11 mouse cellular contexts compared by ENCODE assay signal in the genomic region with DNA sequence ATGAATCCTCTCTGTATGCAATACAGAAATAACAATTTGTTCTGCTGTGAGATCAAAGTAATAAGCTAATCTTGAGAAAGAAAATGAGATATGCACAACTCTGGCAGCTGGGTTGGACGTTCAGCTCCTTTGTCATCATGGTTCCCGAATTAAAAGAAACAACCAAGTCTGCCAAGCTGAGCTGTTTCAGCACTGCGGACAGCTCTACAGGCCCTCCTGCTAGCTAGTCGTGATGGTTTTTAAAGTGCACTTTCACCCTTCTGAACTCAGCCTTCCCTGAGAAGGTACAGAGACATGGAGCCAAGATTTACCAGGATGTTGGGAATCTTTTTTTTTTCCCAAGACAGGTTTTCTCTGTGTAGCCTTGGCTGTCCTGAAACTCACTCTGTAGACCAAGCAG. TPM values are rescaled to one million over a fixed set of nuclear protein-coding genes. Genes with fewer than 3 reads are reported as not detected.
DNase-seq lines count a peak whose midpoint lies in the region; ATAC-seq and TF ChIP-seq lines count a peak whose summit lies in the region.
"Had no signal": no experiment of that assay in that cellular context is flagged by ENCODE, and none has a peak within 500 bp of the region (broad histone marks: within the 10 kb centered on the region; RNA-seq: fewer than 3 reads in every experiment).

No protein-coding gene starts in this region.

- TF ChIP-seq POLR2A in thymus, adult 2 months (IDR thresholded peaks at IDR 0.05; ENCODE audit: control insufficient read depth, extremely low read depth, insufficient read depth, low read length, poor library complexity) = no peak

- no peak overlapping the region for H3K9ac ChIP-seq in forebrain, embryonic 11.5 days (ENCODE audit: low read length)
- H3K9ac ChIP-seq in forebrain, embryonic 16.5 days (replicated peaks; ENCODE audit: low read depth, low read length) = no peak overlapping the region
- no peak overlapping the region for H3K9ac ChIP-seq in midbrain, embryonic 14.5 days (replicated peaks; ENCODE audit: low read length)
- no peak overlapping the region for H3K9ac ChIP-seq in midbrain, embryonic 16.5 days (ENCODE audit: low read depth, low read length)
- H3K9ac ChIP-seq: embryonic facial prominence, embryonic 15.5 days; hindbrain, embryonic 15.5 days had no signal

- DNase-seq in forebrain, embryonic 11.5 days (ENCODE audit: low spot score) = peak; percentile 67
- DNase-seq in midbrain, embryonic 14.5 days = peak; percentile 49
- DNase-seq in embryo, embryonic 10.5 days (ENCODE audit: low spot score) = peak; percentile 77
- DNase-seq in thymus, adult 2 months = no peak

- H3K4me1 ChIP-seq in forebrain, embryonic 11.5 days (replicated peaks; ENCODE audit: control insufficient read depth, insufficient read depth, low read length) = no peaks in the 10 kb centered on the region
- H3K4me1 ChIP-seq in forebrain, embryonic 16.5 days (replicated peaks; ENCODE audit: control insufficient read depth, insufficient read depth, low read length) = peaks cover 8% of the 10 kb centered on the region
- H3K4me1 ChIP-seq in midbrain, embryonic 14.5 days (ENCODE audit: control insufficient read depth, insufficient read depth, low read length) = 0 out of 2 replicates have a peak, but pooled peaks cover 4% of the 10 kb centered on the region
- peaks cover 2% of the 10 kb centered on the region; the same call in 1 of the 2 replicates for H3K4me1 ChIP-seq in midbrain, embryonic 16.5 days (ENCODE audit: control insufficient read depth, insufficient read depth, low read length)
- no peaks in the 10 kb centered on the region for H3K4me1 ChIP-seq in thymus, adult 2 months (replicated peaks; ENCODE audit: control insufficient read depth, insufficient read depth, low read length)
- H3K4me1 ChIP-seq: embryonic facial prominence, embryonic 15.5 days had no signal

- H3K4me3 ChIP-seq in forebrain, embryonic 11.5 days (ENCODE audit: low read depth, low read length) = no peak overlapping the region
- no peak overlapping the region for H3K4me3 ChIP-seq in forebrain, embryonic 16.5 days (replicated peaks; ENCODE audit: low read length)
- H3K4me3 ChIP-seq in midbrain, embryonic 14.5 days (replicated peaks; ENCODE audit: low read depth, low read length) = no peak overlapping the region
- no peak overlapping the region for H3K4me3 ChIP-seq in midbrain, embryonic 16.5 days (ENCODE audit: low read depth, low read length)
- no peak overlapping the region for H3K4me3 ChIP-seq in thymus, adult 2 months (ENCODE audit: control insufficient read depth, insufficient read depth, low read length)
- H3K4me3 ChIP-seq: embryonic facial prominence, embryonic 15.5 days; hindbrain, embryonic 15.5 days had no signal

- no peaks in the 10 kb centered on the region for H3K27me3 ChIP-seq in forebrain, embryonic 11.5 days (ENCODE audit: control insufficient read depth, insufficient read depth, low read length)
- no peaks in the 10 kb centered on the region for H3K27me3 ChIP-seq in forebrain, embryonic 16.5 days (replicated peaks; ENCODE audit: control insufficient read depth, insufficient read depth, low read length)
- H3K27me3 ChIP-seq in midbrain, embryonic 14.5 days (ENCODE audit: control insufficient read depth, insufficient read depth, low read length) = no peaks in the 10 kb centered on the region
- peaks cover 2% of the 10 kb centered on the region; the same call in 1 of the 2 replicates for H3K27me3 ChIP-seq in midbrain, embryonic 16.5 days (ENCODE audit: control insufficient read depth, insufficient read depth, low read depth, low read length)
- H3K27me3 ChIP-seq in thymus, adult 2 months (ENCODE audit: control insufficient read depth, insufficient read depth, low read length) = no peaks in the 10 kb centered on the region
- H3K27me3 ChIP-seq: embryonic facial prominence, embryonic 15.5 days; hindbrain, embryonic 15.5 days had no signal

- 17% methylated on average over 4 of the region's 4 CpGs for WGBS in forebrain, embryonic 11.5 days
- 9% methylated on average over 4 of the region's 4 CpGs for WGBS in forebrain, embryonic 16.5 days
- 12% methylated on average over 4 of the region's 4 CpGs for WGBS in midbrain, embryonic 14.5 days
- WGBS in midbrain, embryonic 16.5 days = 10% methylated on average over 4 of the region's 4 CpGs
- 9% methylated on average over 4 of the region's 4 CpGs for WGBS in thymus, adult 2 months

- H3K4me2 ChIP-seq in forebrain, embryonic 11.5 days (ENCODE audit: low read depth, low read length, severe bottlenecking) = no peak overlapping the region
- H3K4me2 ChIP-seq in forebrain, embryonic 16.5 days (ENCODE audit: low read length) = no peak overlapping the region
- no peak overlapping the region for H3K4me2 ChIP-seq in midbrain, embryonic 14.5 days (ENCODE audit: low read length)
- H3K4me2 ChIP-seq in midbrain, embryonic 16.5 days (ENCODE audit: low read length) = no peak overlapping the region
- H3K4me2 ChIP-seq: embryonic facial prominence, embryonic 15.5 days; hindbrain, embryonic 15.5 days had no signal

- no peak for TF ChIP-seq CTCF in thymus, adult 2 months (IDR thresholded peaks at IDR 0.05; ENCODE audit: borderline replicate concordance, control insufficient read depth, extremely low read depth, insufficient read depth, low read length, poor library complexity)

- no peak for ATAC-seq in forebrain, embryonic 11.5 days (replicated peaks; ENCODE audit: low FRiP score)
- ATAC-seq in forebrain, embryonic 16.5 days = no peak
- ATAC-seq in midbrain, embryonic 14.5 days (ENCODE audit: low FRiP score, low TSS enrichment) = no peak
- ATAC-seq in midbrain, embryonic 16.5 days = no peak
- ATAC-seq in megakaryocyte progenitor cell, adult 5-6 weeks (replicated peaks; ENCODE audit: poor library complexity) = peak; percentile 64
- ATAC-seq in erythroblast, adult 5-6 weeks (replicated peaks; ENCODE audit: low FRiP score, poor library complexity, severe bottlenecking) = no peak

- H3K9me3 ChIP-seq in forebrain, embryonic 11.5 days (ENCODE audit: control insufficient read depth, low read length) = no peaks in the 10 kb centered on the region
- H3K9me3 ChIP-seq in forebrain, embryonic 16.5 days (ENCODE audit: control insufficient read depth, low read length) = no peaks in the 10 kb centered on the region
- H3K9me3 ChIP-seq in midbrain, embryonic 14.5 days (ENCODE audit: control insufficient read depth, low read length) = no peaks in the 10 kb centered on the region
- no peaks in the 10 kb centered on the region for H3K9me3 ChIP-seq in midbrain, embryonic 16.5 days (replicated peaks; ENCODE audit: control insufficient read depth, low read length, poor library complexity, severe bottlenecking)
- H3K9me3 ChIP-seq: embryonic facial prominence, embryonic 15.5 days; hindbrain, embryonic 15.5 days had no signal

- no peaks in the 10 kb centered on the region for H3K36me3 ChIP-seq in forebrain, embryonic 11.5 days (ENCODE audit: control insufficient read depth, insufficient read depth, low read length)
- no peaks in the 10 kb centered on the region for H3K36me3 ChIP-seq in forebrain, embryonic 16.5 days (ENCODE audit: control insufficient read depth, insufficient read depth)
- H3K36me3 ChIP-seq in midbrain, embryonic 14.5 days (ENCODE audit: control insufficient read depth, insufficient read depth, low read length) = no peaks in the 10 kb centered on the region
- H3K36me3 ChIP-seq in midbrain, embryonic 16.5 days (ENCODE audit: control insufficient read depth, insufficient read depth, low read length) = no peaks in the 10 kb centered on the region
- no peaks in the 10 kb centered on the region for H3K36me3 ChIP-seq in thymus, adult 2 months (ENCODE audit: control insufficient read depth, insufficient read depth, low read length)
- H3K36me3 ChIP-seq: embryonic facial prominence, embryonic 15.5 days; hindbrain, embryonic 15.5 days had no signal

- H3K27ac ChIP-seq in forebrain, embryonic 11.5 days (ENCODE audit: low read depth, low read length) = no peak overlapping the region
- H3K27ac ChIP-seq in forebrain, embryonic 16.5 days (ENCODE audit: low read length) = no peak overlapping the region
- H3K27ac ChIP-seq in midbrain, embryonic 14.5 days (replicated peaks; ENCODE audit: low read depth, low read length) = no peak overlapping the region
- H3K27ac ChIP-seq in midbrain, embryonic 16.5 days (ENCODE audit: low read length) = no peak overlapping the region
- H3K27ac ChIP-seq in thymus, adult 2 months (ENCODE audit: control insufficient read depth, insufficient read depth, low read length) = no peak overlapping the region
- H3K27ac ChIP-seq: embryonic facial prominence, embryonic 15.5 days; hindbrain, embryonic 15.5 days; macrophage had no signal

RNA-seq across cellular contexts. Expression of gene Lrpprc, which starts 30.0 kb away (rescaled TPM):
- 54.3 and 55.9 TPM in 2 replicates for polyA plus RNA-seq in forebrain, embryonic 11.5 days (2014; fragmentation: Nextera tagmentation; extraction: Ambion mirVana)
- 46.8 and 50.6 TPM in 2 replicates for polyA plus RNA-seq in forebrain, embryonic 16.5 days (2015; fragmentation: Nextera tagmentation; extraction: Ambion mirVana)
- 36.4 and 51.4 TPM in 2 replicates for polyA plus RNA-seq in midbrain, embryonic 14.5 days (2014; fragmentation: Nextera tagmentation; extraction: Ambion mirVana)
- polyA plus RNA-seq in midbrain, embryonic 16.5 days (2015; fragmentation: Nextera tagmentation; extraction: Ambion mirVana) = 47.5 and 51.0 TPM in 2 replicates
- total RNA-seq in megakaryocyte progenitor cell, adult 5-6 weeks (2015) = 42.0 and 53.0 TPM in 2 replicates
- 76.3 and 91.4 TPM in 2 replicates for total RNA-seq in megakaryocyte progenitor cell, adult 5-6 weeks (2017)
- 36.4 and 60.1 TPM in 2 replicates for total RNA-seq in erythroblast, adult 5-6 weeks (2015; ENCODE audit: low replicate concordance)
- total RNA-seq in erythroblast, adult 5-6 weeks (2017; ENCODE audit: low replicate concordance) = 74.5 and 116 TPM in 2 replicates
- polyA plus RNA-seq in thymus, adult 2 months (2012; rRNA removed) = 10.0 and 12.6 TPM in 2 replicates
